Mouse (Mus musculus): Measurements from ENCODE around the gene Ddit4. TPM values are rescaled to one million over a fixed set of nuclear protein-coding genes. Genes with fewer than 3 reads are reported as not detected.
A peak's percentile ranks its signal among the peaks of the same experiment; 100 is the strongest.

Gene Ddit4
- total RNA-seq, 2 experiments from 2014 or later, result 18.6 to 18.7 TPM

GRCm38 (mm10) chr10:59972999-59973398 lies 21.4 kb upstream of the Ddit4 start:
- DNase-seq (ENCODE audit: low spot score in 2 of 2), result no peak

DNA sequence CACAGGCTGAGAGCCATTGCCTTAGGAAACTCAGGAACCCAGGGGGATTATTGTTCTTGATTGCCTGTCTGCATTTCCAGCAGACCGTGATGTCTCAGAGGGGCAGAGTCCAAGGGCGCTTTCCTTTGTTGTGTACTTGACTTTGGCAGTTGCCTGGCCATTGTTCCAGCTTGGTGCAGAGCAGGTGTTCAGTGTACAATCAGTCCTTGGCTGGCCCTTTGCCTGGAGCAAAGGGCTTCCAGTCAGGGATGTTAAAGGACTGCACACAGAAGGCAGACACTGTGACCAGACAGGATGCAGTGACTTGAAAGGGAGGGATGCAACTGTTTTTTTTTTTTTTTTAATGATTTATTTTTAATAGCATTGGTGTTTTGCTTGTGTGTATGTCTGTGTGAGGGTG lies 20.9 kb upstream of the Ddit4 start:
- no peak for DNase-seq (ENCODE audit: low spot score in 2 of 2)

GRCm38 (mm10) chr10:59971813-59972212 lies 20.2 kb upstream of the Ddit4 start:
- no peak for DNase-seq (ENCODE audit: low spot score in 2 of 2)

- no peak for DNase-seq (ENCODE audit: low spot score in 2 of 2)
Observed at GRCm38 (mm10) chr10:59970450-59971062, 18.9 kb upstream of the Ddit4 start.

GRCm38 (mm10) chr10:59969821-59970449 lies 18.3 kb upstream of the Ddit4 start:
- DNase-seq (ENCODE audit: low spot score in 2 of 2), result peak in 1 of 2 experiments; percentile 47

- DNase-seq (ENCODE audit: low spot score in 2 of 2), result no peak
Observed at GRCm38 (mm10) chr10:59967309-59967942, 15.8 kb upstream of the Ddit4 start.

- DNase-seq (ENCODE audit: low spot score in 2 of 2), result no peak
Observed at GRCm38 (mm10) chr10:59966743-59967142, 15.1 kb upstream of the Ddit4 start.

- DNase-seq (ENCODE audit: low spot score in 2 of 2), result no peak
Observed at GRCm38 (mm10) chr10:59965788-59966187, 14.2 kb upstream of the Ddit4 start.

- DNase-seq (ENCODE audit: low spot score in 2 of 2), result no peak
Observed at GRCm38 (mm10) chr10:59965362-59965695, 13.7 kb upstream of the Ddit4 start.

DNA sequence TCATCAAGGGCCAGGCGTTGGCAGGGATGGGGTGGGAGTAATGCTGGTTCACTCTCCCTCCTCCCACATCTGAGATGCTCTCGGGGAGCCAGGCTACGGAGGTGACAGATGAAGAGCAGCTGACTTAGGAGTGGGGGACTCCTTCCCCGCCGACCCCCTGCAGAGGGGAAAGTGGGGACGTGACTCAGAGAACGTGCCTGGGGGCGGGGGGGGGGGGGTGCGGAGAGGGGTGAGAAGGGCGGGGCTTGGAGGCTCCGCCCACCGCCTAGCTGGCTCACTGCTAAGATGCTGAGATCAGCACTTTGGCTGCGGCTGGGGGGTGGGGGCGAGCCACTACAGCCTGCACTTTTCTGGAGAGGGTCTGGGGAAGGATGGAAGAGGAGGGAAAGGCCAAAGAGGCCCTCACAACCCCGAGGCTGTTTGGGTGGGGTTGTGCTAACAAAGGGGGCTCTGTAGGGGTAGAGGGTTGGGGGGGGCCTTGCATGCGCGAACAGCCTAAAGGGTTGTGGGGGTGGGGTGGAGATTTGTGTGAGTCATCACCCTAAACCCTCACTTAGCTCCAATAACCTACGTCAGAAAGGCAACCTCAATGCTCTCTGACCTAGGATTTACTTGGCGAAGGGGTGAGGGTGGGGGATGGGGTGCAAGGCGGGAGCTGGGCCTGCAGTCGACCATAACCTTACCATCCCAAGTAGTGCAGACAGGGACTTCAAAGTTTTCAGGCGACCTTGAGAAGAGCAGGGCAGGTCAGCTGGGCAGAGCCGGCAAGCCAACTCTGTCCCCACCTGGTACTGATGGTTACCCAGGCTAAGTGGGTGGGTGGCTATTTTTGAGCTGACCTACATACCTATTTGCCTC lies 13.1 kb upstream of the Ddit4 start:
- DNase-seq (ENCODE audit: low spot score in 2 of 2), result no peak

DNA sequence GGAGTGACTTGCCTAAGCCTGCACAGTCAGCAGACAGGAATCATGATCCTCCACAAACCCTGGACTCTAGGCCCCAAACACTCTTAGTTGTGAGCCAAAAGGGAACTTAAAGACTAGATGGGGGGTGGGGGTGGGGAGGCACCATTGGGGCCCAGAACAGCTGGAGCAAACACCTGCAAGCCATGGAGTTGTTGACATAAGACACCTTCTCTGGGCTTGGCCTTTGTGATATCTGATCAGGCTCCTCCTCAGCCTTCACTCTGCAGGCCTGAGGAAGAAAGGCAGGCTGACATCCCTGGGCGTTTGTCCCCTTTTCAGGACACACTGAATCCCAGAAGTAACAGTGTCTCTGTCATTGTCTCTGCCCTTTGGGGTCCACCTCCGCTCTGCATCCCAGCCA lies 12.0 kb upstream of the Ddit4 start:
- DNase-seq (ENCODE audit: low spot score in 2 of 2), result no peak

DNA sequence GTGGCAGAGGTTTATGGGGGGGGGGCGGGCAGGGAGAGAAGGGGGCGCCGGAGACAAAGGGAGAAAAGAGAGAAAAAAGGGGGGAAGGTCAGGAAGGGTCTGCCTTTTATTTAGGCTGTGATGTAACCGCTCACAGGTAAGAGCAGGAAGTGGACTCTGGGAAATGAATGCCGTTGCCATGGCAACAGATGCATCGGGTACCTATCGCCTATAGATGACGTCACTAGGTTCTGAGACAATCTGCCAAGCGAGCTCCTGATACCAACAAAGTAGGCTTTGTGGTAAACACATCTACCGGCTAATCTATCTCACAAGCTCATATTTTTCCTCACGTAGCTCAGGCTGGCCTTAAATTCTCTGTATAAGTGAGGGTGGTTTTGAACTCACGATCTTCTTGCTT lies 7.9 kb upstream of the Ddit4 start:
- no peak for DNase-seq (ENCODE audit: low spot score in 2 of 2)

DNA sequence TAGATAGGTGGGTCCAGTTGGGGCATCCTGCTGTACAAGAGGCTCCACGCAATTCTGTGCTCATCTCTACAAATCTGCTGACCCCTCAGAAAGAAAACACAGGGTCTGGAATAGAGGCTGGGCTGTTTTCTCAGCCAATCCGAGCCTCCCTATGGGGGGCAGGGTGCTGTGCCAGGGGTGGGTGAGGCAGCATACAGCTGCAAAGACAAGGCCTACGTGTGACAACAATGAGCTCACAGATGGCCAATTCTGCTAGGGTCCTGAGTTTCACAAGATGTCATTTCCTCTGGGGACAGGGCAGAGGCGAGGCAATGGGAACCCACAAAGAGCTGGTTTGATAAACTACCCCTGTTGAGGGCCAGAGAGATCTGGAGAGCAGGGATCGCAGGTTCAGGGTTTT lies 6.8 kb upstream of the Ddit4 start:
- peak in 1 of 2 experiments; percentile 14 for DNase-seq (ENCODE audit: low spot score in 2 of 2)

- DNase-seq (ENCODE audit: low spot score in 2 of 2), result peak; percentile 16 to 35
Observed at GRCm38 (mm10) chr10:59957171-59958149, 5.8 kb upstream of the Ddit4 start.

GRCm38 (mm10) chr10:59956681-59957080 lies 5.0 kb upstream of the Ddit4 start:
- DNase-seq (ENCODE audit: low spot score in 2 of 2), result no peak

DNA sequence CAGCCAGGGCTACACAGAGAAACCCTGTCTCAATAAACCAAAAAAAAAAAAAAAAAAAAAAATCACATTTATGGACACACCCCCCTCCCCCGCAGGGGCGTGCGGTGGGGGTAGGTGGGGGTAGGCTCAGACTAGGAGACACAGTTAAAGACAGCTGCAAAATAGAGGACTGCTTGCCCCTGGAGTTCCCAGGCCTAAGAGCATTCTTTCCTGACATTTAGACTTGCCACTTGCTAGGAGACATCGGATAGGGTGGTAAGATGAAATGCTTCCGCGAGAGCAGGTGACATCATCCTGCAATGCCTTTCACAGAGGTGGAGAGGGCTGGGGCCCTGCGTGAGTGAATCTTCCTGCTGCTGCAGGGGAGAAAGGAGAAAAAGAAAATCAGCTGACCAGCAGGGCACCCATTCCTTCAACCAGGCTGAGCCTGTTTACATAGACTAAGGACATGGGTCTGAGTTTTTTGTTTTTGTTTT lies 2.0 kb upstream of the Ddit4 start:
- DNase-seq (ENCODE audit: low spot score in 2 of 2), result peak in 1 of 2 experiments; percentile 14

GRCm38 (mm10) chr10:59952781-59953563 lies 1.3 kb upstream of the Ddit4 start:
- DNase-seq (ENCODE audit: low spot score in 2 of 2), result peak in 1 of 2 experiments; percentile 11

DNA sequence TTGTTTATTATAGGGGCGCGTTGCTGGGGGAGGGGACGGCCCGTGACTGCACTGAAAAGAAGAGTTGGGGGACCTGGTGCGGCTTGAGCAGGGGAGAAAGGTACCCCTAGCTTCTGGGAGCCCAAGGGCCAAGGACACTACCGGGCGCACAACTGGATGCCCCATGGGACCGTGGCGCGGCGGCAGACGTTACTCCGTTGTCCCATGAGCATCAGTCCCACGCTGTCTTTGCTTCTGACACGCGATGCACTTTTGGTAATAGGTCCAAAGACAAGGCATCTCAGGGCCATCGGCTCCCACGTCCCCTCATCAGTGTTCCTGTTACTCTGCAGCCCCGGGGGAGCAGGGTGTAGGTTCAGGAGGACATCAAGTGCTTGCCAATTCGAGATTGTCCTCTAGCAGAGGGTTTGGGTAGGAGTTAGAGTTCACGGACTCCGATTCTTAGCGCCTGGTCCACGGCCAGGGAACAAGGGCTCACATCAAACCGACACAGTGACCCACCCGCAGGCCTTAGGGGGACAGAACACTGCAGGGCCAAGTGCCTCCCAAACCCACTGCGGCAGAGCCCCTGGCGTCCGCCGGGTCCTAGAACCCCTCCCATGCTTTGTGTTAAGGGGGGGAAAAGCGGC lies 632 bp upstream of the Ddit4 start:
- DNase-seq (ENCODE audit: low spot score in 2 of 2), result peak; percentile 19 to 37

DNA sequence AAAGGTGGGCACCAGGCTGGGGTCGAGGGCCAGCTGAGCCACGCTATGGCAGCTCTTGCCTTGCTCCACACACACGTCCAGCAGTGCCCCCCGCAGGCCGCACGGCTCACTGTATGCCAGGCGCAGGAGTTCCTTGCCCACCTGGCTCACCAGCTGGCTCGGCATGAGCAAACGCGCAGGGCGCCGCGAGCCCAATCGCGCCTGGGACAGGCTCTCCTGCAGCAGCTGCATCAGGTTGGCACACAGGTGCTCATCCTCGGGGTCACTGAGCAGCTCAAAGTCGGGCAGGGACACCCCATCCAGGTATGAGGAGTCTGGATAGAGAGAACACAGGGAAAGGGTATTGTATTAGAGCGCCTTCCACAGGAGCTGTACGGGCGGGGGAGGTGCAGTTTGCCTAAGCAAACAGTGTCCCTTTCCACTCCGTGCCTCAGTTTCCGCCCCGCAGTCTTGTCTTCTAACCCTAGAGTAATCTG lies 880 bp downstream of the Ddit4 start:
- peak; percentile 62 to 76 for DNase-seq (ENCODE audit: low spot score in 2 of 2)
